ENCODE assay signal across 21 mouse cellular contexts in genomic region chr5:141025635-141026034, GRCm38 (mm10). TPM values are rescaled to one million over a fixed set of nuclear protein-coding genes. Genes with fewer than 3 reads are reported as not detected.
"Had no signal": no experiment of that assay in that cellular context is flagged by ENCODE, and none has a peak within 500 bp of the region (broad histone marks: within the 10 kb centered on the region; RNA-seq: fewer than 3 reads in every experiment).

No protein-coding gene starts in this region.

- ATAC-seq: liver, embryonic 12.5 days; midbrain, embryonic 16.5 days had no signal

- H3K9ac ChIP-seq: liver, embryonic 12.5 days; liver, embryonic 14.5 days; lung, embryonic 14.5 days; midbrain, embryonic 12.5 days; neural tube, embryonic 12.5 days; stomach, embryonic 15.5 days had no signal

- H3K4me2 ChIP-seq: liver, embryonic 12.5 days; lung, embryonic 14.5 days; midbrain, embryonic 12.5 days; neural tube, embryonic 12.5 days; stomach, embryonic 15.5 days had no signal

- H3K4me3 ChIP-seq: liver, embryonic 12.5 days; midbrain, embryonic 10.5 days; midbrain, embryonic 12.5 days; myocyte; neural tube, embryonic 12.5 days; stomach, embryonic 15.5 days had no signal

- H3K27ac ChIP-seq: liver, embryonic 12.5 days; liver, embryonic 14.5 days; midbrain, embryonic 10.5 days; midbrain, embryonic 12.5 days; neural tube, embryonic 12.5 days; stomach, embryonic 15.5 days; stomach, postnatal 0 days had no signal

- H3K27me3 ChIP-seq: liver, embryonic 12.5 days; midbrain, embryonic 12.5 days; neural tube, embryonic 12.5 days; stomach, embryonic 15.5 days had no signal

- H3K36me3 ChIP-seq: liver, embryonic 12.5 days; midbrain, embryonic 10.5 days; midbrain, embryonic 12.5 days; neural tube, embryonic 12.5 days; stomach, embryonic 15.5 days had no signal

- DNase-seq: lung, adult 18-20 months; lung, embryonic 14.5 days; lung, postnatal 10 days; lung, postnatal 4 days; midbrain, embryonic 14.5 days; retina, postnatal 1 day; right cerebral cortex, adult 18-20 months; right cerebral cortex, postnatal 25 days; right cerebral cortex, postnatal 4 days; thymus, adult 2 months; thymus, postnatal 25 days; thymus, postnatal 4 days had no signal

- H3K4me1 ChIP-seq: liver, embryonic 12.5 days; midbrain, embryonic 10.5 days; midbrain, embryonic 12.5 days; neural tube, embryonic 12.5 days; stomach, embryonic 15.5 days had no signal

RNA-seq across cellular contexts. Expression of gene Card11, which starts 25.3 kb away (rescaled TPM):
- polyA plus RNA-seq: midbrain, embryonic 16.5 days had no signal
